Mouse (Mus musculus) heart, postnatal 0 days (tissue): ENCODE measurements at regions not wholly inside any gene's neighbourhood (a gene's known extent, or its start where the extent isn't known, plus 50 kb on each side); places are given as distances from the start of the nearest gene placed in this dataset.

Source experiments
- CTCF ChIP-seq: IDR thresholded peaks from 2 replicates; pipeline ENCODE4 v1.5.1; 2016; ENCODE audit warnings: antibody characterized with exemption, control low read depth, low read depth
- EP300 ChIP-seq: IDR thresholded peaks from 2 replicates; pipeline ENCODE4 v1.6.1; 2016; ENCODE audit warnings: antibody characterized with exemption, low read depth

DNA sequence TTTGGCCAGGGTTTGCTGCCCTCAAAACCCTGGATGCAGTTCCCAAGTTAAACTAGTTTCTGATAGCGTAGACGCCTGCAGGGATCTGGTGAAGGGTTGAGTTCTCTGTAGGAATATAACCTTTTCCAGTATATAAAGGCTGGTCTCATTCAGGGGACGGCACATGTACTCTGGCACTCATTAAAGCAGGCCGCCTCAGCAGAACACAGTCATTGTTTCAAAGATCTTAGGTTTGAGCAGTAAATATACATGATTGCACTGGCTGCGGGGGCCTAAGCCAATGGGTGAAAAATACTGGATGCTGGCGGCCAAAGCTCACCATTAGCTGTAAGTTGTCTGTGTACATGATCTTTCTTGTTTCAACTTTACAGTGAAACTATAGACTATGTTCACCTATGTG, 137.9 kb upstream of the Klf14 start:
- TF ChIP-seq CTCF (no peak), EP300 (no peak)
